Mouse (Mus musculus): ENCODE measurements around the gene Crebl2. TPM values are rescaled to one million over a fixed set of nuclear protein-coding genes. Genes with fewer than 3 reads are reported as not detected.

Crebl2 gene
- polyA plus RNA-seq (2015; fragmentation: Nextera tagmentation; extraction: Ambion mirVana): 3.8 and 4.8 TPM in 2 replicates

GRCm38 (mm10) chr6:134829786-134830700 lies at the start of gene Crebl2:
TSS of gene Crebl2 (plus strand) at chr6:134830154.
- H3K9me3 ChIP-seq: no peaks in the 10 kb centered on the region
- WGBS: under 1% methylated on average over 58 of the region's 58 CpGs
- H3K4me3 ChIP-seq: peak within 1 kb of the TSS; percentile 69
- no peaks in the 10 kb centered on the region for H3K27me3 ChIP-seq
- peak within 1 kb of the TSS; percentile 93 for H3K27ac ChIP-seq
- ATAC-seq (ENCODE audit: low FRiP score): peak; percentile 97
- H3K9ac ChIP-seq: peak within 1 kb of the TSS; percentile 83
- H3K4me2 ChIP-seq: peak within 1 kb of the TSS; percentile 83
- peaks cover 11% of the 10 kb centered on the region for H3K4me1 ChIP-seq (replicated peaks)
- H3K36me3 ChIP-seq: no peaks in the 10 kb centered on the region

GRCm38 (mm10) chr6:134781494-134781913 lies 48.5 kb upstream of the Crebl2 start:
- no peak overlapping the region for H3K27ac ChIP-seq
- no peaks in the 10 kb centered on the region for H3K36me3 ChIP-seq
- no peaks in the 10 kb centered on the region for H3K27me3 ChIP-seq
- 85% methylated on average over 7 of the region's 7 CpGs for WGBS
- no peak overlapping the region for H3K4me2 ChIP-seq
- H3K4me1 ChIP-seq (replicated peaks): no peaks in the 10 kb centered on the region
- no peaks in the 10 kb centered on the region for H3K9me3 ChIP-seq
- ATAC-seq (ENCODE audit: low FRiP score): no peak
- H3K9ac ChIP-seq: no peak overlapping the region
- H3K4me3 ChIP-seq: no peak overlapping the region

DNA sequence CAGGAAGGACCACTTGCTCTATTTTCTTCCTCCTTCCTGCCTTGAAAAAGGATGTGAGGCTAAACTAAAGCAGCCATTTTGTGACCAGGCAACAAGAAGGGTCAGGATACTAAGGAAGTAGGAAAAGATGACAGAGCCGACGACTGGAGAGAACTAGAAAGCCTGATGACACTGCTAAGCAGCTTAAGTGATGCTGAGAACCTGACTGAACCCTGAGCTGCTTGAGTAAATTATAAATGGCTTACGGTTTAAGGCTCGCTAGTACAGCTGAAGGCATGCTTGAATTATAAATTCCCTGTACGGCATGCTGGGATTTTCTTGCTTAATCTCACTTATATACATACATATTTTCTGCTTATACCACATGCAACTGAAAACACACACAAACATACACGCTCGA lies 47.1 kb upstream of the Crebl2 start:
- Histone ChIP-seq H3K27me3 (no peaks in the 10 kb centered on the region), H3K36me3 (no peaks in the 10 kb centered on the region), H3K4me3 (no peak overlapping the region), H3K9me3 (no peaks in the 10 kb centered on the region), H3K9ac (no peak overlapping the region), H3K27ac (no peak overlapping the region), H3K4me1 (replicated peaks) (no peaks in the 10 kb centered on the region), H3K4me2 (no peak overlapping the region)
- no peak for ATAC-seq (ENCODE audit: low FRiP score)
- 88% methylated on average over 7 of the region's 7 CpGs for WGBS

GRCm38 (mm10) chr6:134786426-134786825 lies 43.5 kb upstream of the Crebl2 start:
- ATAC-seq (ENCODE audit: low FRiP score): no peak
- no peaks in the 10 kb centered on the region for H3K36me3 ChIP-seq
- H3K4me1 ChIP-seq (replicated peaks): peaks cover 5% of the 10 kb centered on the region; the same call in 1 of the 2 replicates
- H3K9me3 ChIP-seq: no peaks in the 10 kb centered on the region
- no peak overlapping the region for H3K4me3 ChIP-seq
- H3K4me2 ChIP-seq: no peak overlapping the region
- 87% methylated on average over 3 of the region's 3 CpGs for WGBS
- H3K27ac ChIP-seq: no peak overlapping the region
- H3K9ac ChIP-seq: no peak overlapping the region
- no peaks in the 10 kb centered on the region for H3K27me3 ChIP-seq

GRCm38 (mm10) chr6:134789100-134789499 lies 40.9 kb upstream of the Crebl2 start:
- H3K27me3 ChIP-seq: peaks cover 9% of the 10 kb centered on the region; the same call in 1 of the 2 replicates
- no peak overlapping the region for H3K4me3 ChIP-seq
- peaks cover 16% of the 10 kb centered on the region for H3K4me1 ChIP-seq (replicated peaks)
- ATAC-seq (ENCODE audit: low FRiP score): no peak
- 68% methylated on average over 6 of the region's 6 CpGs for WGBS
- no peak overlapping the region for H3K27ac ChIP-seq
- no peaks in the 10 kb centered on the region for H3K36me3 ChIP-seq
- H3K9ac ChIP-seq: no peak overlapping the region
- H3K9me3 ChIP-seq: no peaks in the 10 kb centered on the region
- no peak overlapping the region for H3K4me2 ChIP-seq

GRCm38 (mm10) chr6:134791251-134792118 lies 38.5 kb upstream of the Crebl2 start:
- Histone ChIP-seq H3K36me3 (no peaks in the 10 kb centered on the region), H3K4me1 (replicated peaks) (peaks cover 17% of the 10 kb centered on the region), H3K4me3 (peak overlapping the region; percentile 69), H3K9me3 (no peaks in the 10 kb centered on the region), H3K27ac (peak overlapping the region; percentile 84; the same call in 1 of the 2 replicates), H3K4me2 (peak overlapping the region; percentile 72), H3K9ac (peak overlapping the region; percentile 79), H3K27me3 (peaks cover 9% of the 10 kb centered on the region; the same call in 1 of the 2 replicates)
- WGBS: under 1% methylated on average over 42 of the region's 46 CpGs
- ATAC-seq (ENCODE audit: low FRiP score): no peak

- Histone ChIP-seq H3K36me3 (no peaks in the 10 kb centered on the region), H3K27ac (peak within 1 kb of the TSS; percentile 84), H3K4me1 (replicated peaks) (peaks cover 17% of the 10 kb centered on the region), H3K9me3 (no peaks in the 10 kb centered on the region), H3K4me3 (peak within 1 kb of the TSS; percentile 69), H3K9ac (peak within 1 kb of the TSS; percentile 79), H3K27me3 (peaks cover 9% of the 10 kb centered on the region; the same call in 1 of the 2 replicates), H3K4me2 (peak within 1 kb of the TSS; percentile 72)
- ATAC-seq (ENCODE audit: low FRiP score): peak; percentile 85
- under 1% methylated on average over 88 of the region's 108 CpGs for WGBS
These were observed 37.6 kb upstream of the Crebl2 start, which contains the start of gene Dusp16 for GRCm38 (mm10) chr6:134792141-134793045. TSS of gene Dusp16 (minus strand) at chr6:134792625.

- Histone ChIP-seq H3K9ac (peak overlapping the region; percentile 79), H3K4me3 (peak overlapping the region; percentile 69), H3K4me1 (replicated peaks) (peaks cover 17% of the 10 kb centered on the region), H3K27me3 (peaks cover 9% of the 10 kb centered on the region; the same call in 1 of the 2 replicates), H3K4me2 (peak overlapping the region; percentile 72), H3K36me3 (no peaks in the 10 kb centered on the region), H3K27ac (0 out of 2 replicates have a peak overlapping the region, but pooled peaks have one; percentile 30), H3K9me3 (no peaks in the 10 kb centered on the region)
- ATAC-seq (ENCODE audit: low FRiP score): peak; percentile 37; the same call in 1 of the 2 replicates
- WGBS: 37% methylated on average over 21 of the region's 21 CpGs
These were observed 36.7 kb upstream of the Crebl2 start for GRCm38 (mm10) chr6:134793046-134793806.

GRCm38 (mm10) chr6:134793911-134794520 lies 35.9 kb upstream of the Crebl2 start:
- Histone ChIP-seq H3K27me3 (peaks cover 9% of the 10 kb centered on the region; the same call in 1 of the 2 replicates), H3K9me3 (no peaks in the 10 kb centered on the region), H3K4me3 (peak overlapping the region; percentile 17), H3K4me2 (peak overlapping the region; percentile 41), H3K9ac (0 out of 2 replicates have a peak overlapping the region, but pooled peaks have one; percentile 46), H3K36me3 (no peaks in the 10 kb centered on the region), H3K27ac (no peak overlapping the region), H3K4me1 (replicated peaks) (peaks cover 17% of the 10 kb centered on the region)
- peak; percentile 30 for ATAC-seq (ENCODE audit: low FRiP score)
- WGBS: 14% methylated on average over 21 of the region's 21 CpGs

DNA sequence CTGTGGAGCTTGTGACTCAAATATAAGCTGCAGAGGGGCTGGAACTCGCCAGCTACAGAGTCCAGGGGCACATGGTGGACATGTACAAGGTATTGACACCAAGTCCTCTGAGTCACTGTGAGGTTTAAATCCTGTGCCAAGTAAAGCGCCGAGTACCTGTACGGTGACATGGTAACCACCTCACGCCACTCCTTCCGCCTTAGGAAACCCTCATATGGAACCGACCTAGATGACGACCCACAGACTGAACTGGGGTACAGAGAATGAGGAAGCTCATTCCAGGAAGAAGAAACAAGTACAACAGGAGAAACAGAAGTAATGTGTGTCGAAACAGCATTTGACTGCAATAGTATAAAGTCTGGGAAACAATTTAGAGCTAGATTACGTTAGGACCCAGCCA lies 33.7 kb upstream of the Crebl2 start:
- H3K27me3 ChIP-seq: peaks cover 9% of the 10 kb centered on the region; the same call in 1 of the 2 replicates
- H3K27ac ChIP-seq: no peak overlapping the region
- H3K36me3 ChIP-seq: no peaks in the 10 kb centered on the region
- H3K4me3 ChIP-seq: no peak overlapping the region
- no peak overlapping the region for H3K9ac ChIP-seq
- no peak for ATAC-seq (ENCODE audit: low FRiP score)
- H3K4me2 ChIP-seq: no peak overlapping the region
- 93% methylated on average over 10 of the region's 10 CpGs for WGBS
- H3K9me3 ChIP-seq: no peaks in the 10 kb centered on the region
- peaks cover 14% of the 10 kb centered on the region for H3K4me1 ChIP-seq (replicated peaks)
